Mouse (Mus musculus): ENCODE measurements around the gene Creb5. TPM values are rescaled to one million over a fixed set of nuclear protein-coding genes. Genes with fewer than 3 reads are reported as not detected.

The Creb5 gene
- polyA plus RNA-seq, 1 experiment from 2014 or later = 3.2 TPM

- WGBS = 96% methylated on average over 10 of the region's 10 CpGs
- Histone ChIP-seq H3K9ac (ENCODE audit: low read depth, low read length) (no peak overlapping the region), H3K9me3 (ENCODE audit: control insufficient read depth, low read length) (no peaks in the 10 kb centered on the region), H3K36me3 (ENCODE audit: control insufficient read depth, insufficient read depth, low read length) (no peaks in the 10 kb centered on the region), H3K27ac (ENCODE audit: low read depth, low read length) (no peak overlapping the region), H3K27me3 (replicated peaks; ENCODE audit: control insufficient read depth, insufficient read depth, low read length) (no peaks in the 10 kb centered on the region), H3K4me1 (ENCODE audit: control insufficient read depth, insufficient read depth, low read depth, low read length) (no peaks in the 10 kb centered on the region), H3K4me3 (ENCODE audit: low read length) (no peak overlapping the region), H3K4me2 (ENCODE audit: low read length) (no peak overlapping the region)
- no peak for ATAC-seq
Measured at GRCm38 (mm10) chr6:53706604-53707330, 419.7 kb downstream of the Creb5 start.

GRCm38 (mm10) chr6:53707795-53708194, 420.7 kb downstream of the Creb5 start:
- no peaks in the 10 kb centered on the region for H3K36me3 ChIP-seq (ENCODE audit: control insufficient read depth, insufficient read depth, low read length)
- no peak overlapping the region for H3K9ac ChIP-seq (ENCODE audit: low read depth, low read length)
- ATAC-seq = no peak
- H3K27me3 ChIP-seq (replicated peaks; ENCODE audit: control insufficient read depth, insufficient read depth, low read length) = no peaks in the 10 kb centered on the region
- no peak overlapping the region for H3K27ac ChIP-seq (ENCODE audit: low read depth, low read length)
- no peaks in the 10 kb centered on the region for H3K9me3 ChIP-seq (ENCODE audit: control insufficient read depth, low read length)
- no peak overlapping the region for H3K4me3 ChIP-seq (ENCODE audit: low read length)
- H3K4me2 ChIP-seq (ENCODE audit: low read length) = no peak overlapping the region
- no peaks in the 10 kb centered on the region for H3K4me1 ChIP-seq (ENCODE audit: control insufficient read depth, insufficient read depth, low read depth, low read length)
- WGBS = 63% methylated on average over 5 of the region's 5 CpGs

GRCm38 (mm10) chr6:53709694-53710442, 422.8 kb downstream of the Creb5 start:
- no peaks in the 10 kb centered on the region for H3K4me1 ChIP-seq (ENCODE audit: control insufficient read depth, insufficient read depth, low read depth, low read length)
- no peak for ATAC-seq
- no peaks in the 10 kb centered on the region for H3K36me3 ChIP-seq (ENCODE audit: control insufficient read depth, insufficient read depth, low read length)
- H3K27ac ChIP-seq (ENCODE audit: low read depth, low read length) = no peak overlapping the region
- H3K4me2 ChIP-seq (ENCODE audit: low read length) = no peak overlapping the region
- H3K4me3 ChIP-seq (ENCODE audit: low read length) = no peak overlapping the region
- H3K27me3 ChIP-seq (replicated peaks; ENCODE audit: control insufficient read depth, insufficient read depth, low read length) = no peaks in the 10 kb centered on the region
- WGBS = 84% methylated on average over 14 of the region's 14 CpGs
- H3K9ac ChIP-seq (ENCODE audit: low read depth, low read length) = no peak overlapping the region
- H3K9me3 ChIP-seq (ENCODE audit: control insufficient read depth, low read length) = no peaks in the 10 kb centered on the region

GRCm38 (mm10) chr6:53710560-53710959, 423.5 kb downstream of the Creb5 start:
- WGBS = 88% methylated on average over 5 of the region's 5 CpGs
- no peak overlapping the region for H3K4me3 ChIP-seq (ENCODE audit: low read length)
- ATAC-seq = no peak
- H3K4me2 ChIP-seq (ENCODE audit: low read length) = no peak overlapping the region
- H3K27me3 ChIP-seq (replicated peaks; ENCODE audit: control insufficient read depth, insufficient read depth, low read length) = no peaks in the 10 kb centered on the region
- H3K9me3 ChIP-seq (ENCODE audit: control insufficient read depth, low read length) = no peaks in the 10 kb centered on the region
- H3K36me3 ChIP-seq (ENCODE audit: control insufficient read depth, insufficient read depth, low read length) = no peaks in the 10 kb centered on the region
- H3K9ac ChIP-seq (ENCODE audit: low read depth, low read length) = no peak overlapping the region
- no peaks in the 10 kb centered on the region for H3K4me1 ChIP-seq (ENCODE audit: control insufficient read depth, insufficient read depth, low read depth, low read length)
- no peak overlapping the region for H3K27ac ChIP-seq (ENCODE audit: low read depth, low read length)

GRCm38 (mm10) chr6:53713152-53713551, 426.1 kb downstream of the Creb5 start:
- Histone ChIP-seq H3K9ac (ENCODE audit: low read depth, low read length) (no peak overlapping the region), H3K36me3 (ENCODE audit: control insufficient read depth, insufficient read depth, low read length) (no peaks in the 10 kb centered on the region), H3K4me2 (ENCODE audit: low read length) (no peak overlapping the region), H3K4me1 (ENCODE audit: control insufficient read depth, insufficient read depth, low read depth, low read length) (no peaks in the 10 kb centered on the region), H3K9me3 (ENCODE audit: control insufficient read depth, low read length) (no peaks in the 10 kb centered on the region), H3K27ac (ENCODE audit: low read depth, low read length) (no peak overlapping the region), H3K4me3 (ENCODE audit: low read length) (no peak overlapping the region), H3K27me3 (replicated peaks; ENCODE audit: control insufficient read depth, insufficient read depth, low read length) (no peaks in the 10 kb centered on the region)
- 70% methylated on average over 9 of the region's 9 CpGs for WGBS
- ATAC-seq = no peak

GRCm38 (mm10) chr6:53714908-53715321, 427.8 kb downstream of the Creb5 start:
- Histone ChIP-seq H3K27me3 (replicated peaks; ENCODE audit: control insufficient read depth, insufficient read depth, low read length) (no peaks in the 10 kb centered on the region), H3K4me2 (ENCODE audit: low read length) (no peak overlapping the region), H3K36me3 (ENCODE audit: control insufficient read depth, insufficient read depth, low read length) (no peaks in the 10 kb centered on the region), H3K4me3 (ENCODE audit: low read length) (no peak overlapping the region), H3K9me3 (ENCODE audit: control insufficient read depth, low read length) (no peaks in the 10 kb centered on the region), H3K27ac (ENCODE audit: low read depth, low read length) (no peak overlapping the region), H3K4me1 (ENCODE audit: control insufficient read depth, insufficient read depth, low read depth, low read length) (no peaks in the 10 kb centered on the region), H3K9ac (ENCODE audit: low read depth, low read length) (no peak overlapping the region)
- WGBS = 92% methylated on average over 9 of the region's 9 CpGs
- no peak for ATAC-seq

GRCm38 (mm10) chr6:53716013-53716412, 428.9 kb downstream of the Creb5 start:
- no peak overlapping the region for H3K4me3 ChIP-seq (ENCODE audit: low read length)
- H3K27ac ChIP-seq (ENCODE audit: low read depth, low read length) = no peak overlapping the region
- H3K9me3 ChIP-seq (ENCODE audit: control insufficient read depth, low read length) = no peaks in the 10 kb centered on the region
- H3K4me2 ChIP-seq (ENCODE audit: low read length) = no peak overlapping the region
- H3K9ac ChIP-seq (ENCODE audit: low read depth, low read length) = no peak overlapping the region
- ATAC-seq = no peak
- H3K4me1 ChIP-seq (ENCODE audit: control insufficient read depth, insufficient read depth, low read depth, low read length) = no peaks in the 10 kb centered on the region
- no peaks in the 10 kb centered on the region for H3K36me3 ChIP-seq (ENCODE audit: control insufficient read depth, insufficient read depth, low read length)
- 94% methylated on average over 9 of the region's 9 CpGs for WGBS
- H3K27me3 ChIP-seq (replicated peaks; ENCODE audit: control insufficient read depth, insufficient read depth, low read length) = no peaks in the 10 kb centered on the region

- 86% methylated on average over 3 of the region's 3 CpGs for WGBS
Measured at GRCm38 (mm10) chr6:53720009-53720408, 432.9 kb downstream of the Creb5 start.

GRCm38 (mm10) chr6:53721595-53721994, 434.5 kb downstream of the Creb5 start:
- no peak for ATAC-seq
- WGBS = 16% methylated on average over 9 of the region's 9 CpGs

More at GRCm38 (mm10) chr6:53720009-53720408, 432.9 kb downstream of the Creb5 start:
- Histone ChIP-seq H3K36me3 (ENCODE audit: control insufficient read depth, insufficient read depth, low read length) (no peaks in the 10 kb centered on the region), H3K4me1 (ENCODE audit: control insufficient read depth, insufficient read depth, low read depth, low read length) (no peaks in the 10 kb centered on the region), H3K27ac (ENCODE audit: low read depth, low read length) (no peak overlapping the region), H3K4me3 (ENCODE audit: low read length) (no peak overlapping the region), H3K9ac (ENCODE audit: low read depth, low read length) (no peak overlapping the region), H3K27me3 (replicated peaks; ENCODE audit: control insufficient read depth, insufficient read depth, low read length) (no peaks in the 10 kb centered on the region), H3K4me2 (ENCODE audit: low read length) (no peak overlapping the region), H3K9me3 (ENCODE audit: control insufficient read depth, low read length) (no peaks in the 10 kb centered on the region)
- no peak for ATAC-seq

More at GRCm38 (mm10) chr6:53721595-53721994, 434.5 kb downstream of the Creb5 start:
- no peak overlapping the region for H3K9ac ChIP-seq (ENCODE audit: low read depth, low read length)
- no peaks in the 10 kb centered on the region for H3K36me3 ChIP-seq (ENCODE audit: control insufficient read depth, insufficient read depth, low read length)
- no peaks in the 10 kb centered on the region for H3K9me3 ChIP-seq (ENCODE audit: control insufficient read depth, low read length)
- H3K27me3 ChIP-seq (replicated peaks; ENCODE audit: control insufficient read depth, insufficient read depth, low read length) = no peaks in the 10 kb centered on the region
- H3K4me3 ChIP-seq (ENCODE audit: low read length) = no peak overlapping the region
- H3K27ac ChIP-seq (ENCODE audit: low read depth, low read length) = no peak overlapping the region
- H3K4me1 ChIP-seq (ENCODE audit: control insufficient read depth, insufficient read depth, low read depth, low read length) = no peaks in the 10 kb centered on the region
- H3K4me2 ChIP-seq (ENCODE audit: low read length) = no peak overlapping the region

All from hindbrain, embryonic 16.5 days (tissue).